Mouse (Mus musculus) midbrain, postnatal 0 days (tissue): ENCODE results near the gene Foxf1. TPM values are rescaled to one million over a fixed set of nuclear protein-coding genes. Genes with fewer than 3 reads are reported as not detected.
A peak's percentile ranks its signal among the peaks of the same experiment; 100 is the strongest.

Experiments
- ATAC-seq: fragments of 200-750 bp; cut with Nextera tagmentation; 2 replicates; pipeline ENCODE4 v1.8.0; 2017; ENCODE audit warnings: moderate number of reproducible peaks, mild to moderate bottlenecking, moderate TSS enrichment, moderate library complexity; ENCODE audit not compliant: low FRiP score
- DNase-seq: peaks from one replicate; pipeline ENCODE4 v3.0.0-alpha.2; 2015; ENCODE audit warnings: low spot score
- H3K27ac ChIP-seq: fragments of 300-500 bp; sonication (generic); 2 replicates; pipeline ENCODE4 v1.5.1; 2014; ENCODE audit warnings: low read depth, mild to moderate bottlenecking, low read length, mixed read lengths
- H3K27me3 ChIP-seq: fragments of 300-500 bp; sonication (generic); 2 replicates; pipeline ENCODE4 v1.6.1; 2014; ENCODE audit warnings: low read length, control low read depth, mixed read lengths; ENCODE audit not compliant: insufficient read depth
- H3K36me3 ChIP-seq: fragments of 300-500 bp; sonication (generic); 2 replicates; pipeline ENCODE4 v1.6.1; 2014; ENCODE audit warnings: low read length, control low read depth, mixed read lengths; ENCODE audit not compliant: insufficient read depth
- H3K4me1 ChIP-seq: fragments of 300-500 bp; sonication (generic); 2 replicates; pipeline ENCODE4 v1.6.1; 2014; ENCODE audit warnings: mild to moderate bottlenecking, control low read depth, antibody characterized with exemption, low read length, mixed read lengths; ENCODE audit not compliant: insufficient read depth
- H3K4me2 ChIP-seq: fragments of 300-500 bp; sonication (generic); 2 replicates; pipeline ENCODE4 v1.6.1; 2014; ENCODE audit warnings: low read depth, mild to moderate bottlenecking, low read length, mixed read lengths; ENCODE audit not compliant: poor library complexity, severe bottlenecking
- H3K4me3 ChIP-seq: fragments of 300-500 bp; sonication (generic); 2 replicates; pipeline ENCODE4 v1.5.1; 2014; ENCODE audit warnings: low read depth, mild to moderate bottlenecking, low read length, moderate library complexity
- H3K9ac ChIP-seq: fragments of 300-500 bp; sonication (generic); replicated peaks from 2 replicates; pipeline ENCODE4 v1.6.1; 2014; ENCODE audit warnings: mild to moderate bottlenecking, low read length, moderate library complexity, mixed read lengths; ENCODE audit not compliant: poor library complexity, severe bottlenecking
- H3K9me3 ChIP-seq: fragments of 300-500 bp; sonication (generic); 2 replicates; pipeline ENCODE4 v1.6.1; 2016; ENCODE audit warnings: low read length, control low read depth
- CTCF ChIP-seq: IDR thresholded peaks from 2 replicates; pipeline ENCODE4 v1.5.1; 2016; ENCODE audit warnings: antibody characterized with exemption, mild to moderate bottlenecking
- WGBS: fragments of 180-500 bp; shearing (Covaris S2); extraction: QIAGEN DNeasy Blood & Tissue Kit; methylation state at CpG from one replicate; pipeline ENCODE4 v1.1.7; 2014; 5-methylcytosine and 5-hydroxymethylcytosine counted together
- polyA plus RNA-seq: library from polyadenylated mRNA; unstranded; fragments of >200 nt; fragmentation: Nextera tagmentation; extraction: Ambion mirVana; gene quantifications from 2 replicates; pipeline ENCODE4 v1.2.1, GENCODE M21; 2015
- total RNA-seq: library from RNA; depleted of rRNA; stranded (reverse); fragments of >200 nt; gene quantifications from 2 replicates; pipeline ENCODE4 v1.2.3, GENCODE M21; 2014

Gene Foxf1
- total and polyA plus RNA-seq, 2 experiments from 2014 or later = 1.6 to 3.5 TPM

- DNase-seq (peak; percentile 99), ATAC-seq (peak; percentile 94)
- H3K9ac ChIP-seq = peak within 1 kb of the TSS; percentile 78
- peak within 1 kb of the TSS; percentile 88 for H3K4me2 ChIP-seq
- H3K9me3 ChIP-seq = no peaks in the 10 kb centered on the region
- peak within 1 kb of the TSS; percentile 85 for H3K27ac ChIP-seq
- peak within 1 kb of the TSS; percentile 70 for H3K4me3 ChIP-seq
- H3K4me1 ChIP-seq = peaks cover 5% of the 10 kb centered on the region; the same call in 1 of the 2 replicates
- WGBS = 1% methylated on average over 75 of the region's 75 CpGs
- 0 out of 2 replicates have a peak, but pooled peaks cover 6% of the 10 kb centered on the region for H3K27me3 ChIP-seq
- TF ChIP-seq CTCF = peak; percentile 31; the same call in 1 of the 2 replicates
- H3K36me3 ChIP-seq = peaks cover 3% of the 10 kb centered on the region
Measured at GRCm38 (mm10) chr8:121107668-121108656, 23.8 kb downstream of the Foxf1 start, which contains the start of gene Mthfsd. Mthfsd (minus strand) TSS chr8:121108392.

- ATAC-seq (no peak), DNase-seq (no peak)
- Histone ChIP-seq H3K4me3 (peak overlapping the region; percentile 70), H3K36me3 (no peaks in the 10 kb centered on the region; the same call in 1 of the 2 replicates), H3K9me3 (no peaks in the 10 kb centered on the region), H3K4me1 (peaks cover 5% of the 10 kb centered on the region; the same call in 1 of the 2 replicates), H3K4me2 (peak overlapping the region; percentile 88), H3K27ac (no peak overlapping the region), H3K9ac (peak overlapping the region; percentile 34; the same call in 1 of the 2 replicates), H3K27me3 (0 out of 2 replicates have a peak, but pooled peaks cover 9% of the 10 kb centered on the region)
- no peak for TF ChIP-seq CTCF
- 11% methylated on average over 5 of the region's 5 CpGs for WGBS
Measured at GRCm38 (mm10) chr8:121108657-121109056, 24.5 kb downstream of the Foxf1 start.

GRCm38 (mm10) chr8:121111145-121111907 is 27.1 kb downstream of the Foxf1 start:
- TF ChIP-seq CTCF = no peak
- no peak overlapping the region for H3K4me2 ChIP-seq
- H3K4me1 ChIP-seq = peaks cover 5% of the 10 kb centered on the region; the same call in 1 of the 2 replicates
- ATAC-seq = no peak
- no peak for DNase-seq
- H3K9me3 ChIP-seq = no peaks in the 10 kb centered on the region
- H3K4me3 ChIP-seq = no peak overlapping the region
- no peak overlapping the region for H3K27ac ChIP-seq
- no peaks in the 10 kb centered on the region for H3K36me3 ChIP-seq
- no peak overlapping the region for H3K9ac ChIP-seq
- WGBS = 49% methylated on average over 7 of the region's 7 CpGs
- H3K27me3 ChIP-seq = peaks cover 32% of the 10 kb centered on the region

- no peak overlapping the region for H3K4me2 ChIP-seq
- DNase-seq (peak; percentile 96), ATAC-seq (peak; percentile 31; the same call in 1 of the 2 replicates)
- peak; percentile 100 for TF ChIP-seq CTCF
- H3K36me3 ChIP-seq = no peaks in the 10 kb centered on the region
- WGBS = under 1% methylated on average over 21 of the region's 21 CpGs
- H3K27ac ChIP-seq = no peak overlapping the region
- H3K9ac ChIP-seq = no peak overlapping the region
- H3K27me3 ChIP-seq = peaks cover 50% of the 10 kb centered on the region
- no peaks in the 10 kb centered on the region for H3K9me3 ChIP-seq
- no peak overlapping the region for H3K4me3 ChIP-seq
- H3K4me1 ChIP-seq = peaks cover 2% of the 10 kb centered on the region; the same call in 1 of the 2 replicates
Measured at GRCm38 (mm10) chr8:121113261-121113660, 29.1 kb downstream of the Foxf1 start.

- Histone ChIP-seq H3K27me3 (peaks cover 59% of the 10 kb centered on the region), H3K4me2 (no peak overlapping the region), H3K4me3 (no peak overlapping the region), H3K36me3 (no peaks in the 10 kb centered on the region), H3K9me3 (no peaks in the 10 kb centered on the region), H3K4me1 (peaks cover 2% of the 10 kb centered on the region; the same call in 1 of the 2 replicates), H3K9ac (no peak overlapping the region), H3K27ac (no peak overlapping the region)
- ATAC-seq = no peak
- TF ChIP-seq CTCF = no peak
- no peak for DNase-seq
- 2% methylated on average over 25 of the region's 25 CpGs for WGBS
Measured at GRCm38 (mm10) chr8:121115136-121115535, 30.9 kb downstream of the Foxf1 start.
